Mouse (Mus musculus) cerebral cortex, adult 2 months (tissue): Measurements from ENCODE around the gene Cyp4a29.

ENCODE experiments used
- WGBS: fragments of 180-500 bp; shearing (Covaris S2); methylation state at CpG from one replicate; pipeline ENCODE4 v1.1.7; 2018; 5-methylcytosine and 5-hydroxymethylcytosine counted together

The Cyp4a29 gene

DNA sequence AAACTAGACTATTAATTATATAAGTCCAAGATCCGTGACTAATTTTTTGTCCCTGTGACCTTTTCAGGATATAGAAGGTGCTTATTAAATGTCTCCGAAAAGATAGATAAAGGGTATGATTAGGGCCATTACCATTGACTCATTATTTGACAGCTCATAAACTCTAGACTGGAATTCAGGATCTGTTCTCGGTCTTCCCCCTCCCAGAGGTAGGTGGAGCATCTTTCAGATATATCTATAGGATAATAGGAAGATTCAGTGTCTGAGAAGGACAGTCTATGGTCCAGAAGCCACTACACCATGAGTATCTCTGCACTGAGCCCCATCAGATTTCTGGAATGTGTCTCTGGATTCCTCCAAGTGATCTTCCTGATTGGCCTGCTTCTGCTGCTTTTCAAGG lies at the start of gene Cyp4a29:
TSS of gene Cyp4a29 (plus strand) at position 301 of the 400 bp plus-strand sequence.
- 83% methylated on average over 3 of the region's 3 CpGs for WGBS

DNA sequence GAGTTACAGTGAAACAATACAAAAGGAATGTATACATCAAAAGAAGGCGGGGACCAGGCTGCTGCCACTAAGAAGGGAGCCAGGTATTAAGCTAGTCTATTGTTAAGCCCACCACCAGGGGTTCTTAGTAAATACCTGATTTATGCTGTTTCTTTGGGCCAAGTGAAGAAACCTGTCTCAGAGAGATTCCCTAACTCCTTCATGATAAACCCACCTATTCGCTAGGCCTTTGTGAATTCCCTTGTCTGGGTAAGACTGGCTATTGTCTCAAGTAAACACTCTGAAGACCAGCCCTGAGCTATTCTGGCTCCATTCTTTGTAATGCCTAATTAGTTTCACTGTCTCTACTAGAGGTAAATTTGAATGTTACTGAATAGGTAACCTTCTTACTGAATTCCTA lies 9.0 kb upstream of the Cyp4a29 start:
- 82% methylated on average over 2 of the region's 2 CpGs for WGBS

DNA sequence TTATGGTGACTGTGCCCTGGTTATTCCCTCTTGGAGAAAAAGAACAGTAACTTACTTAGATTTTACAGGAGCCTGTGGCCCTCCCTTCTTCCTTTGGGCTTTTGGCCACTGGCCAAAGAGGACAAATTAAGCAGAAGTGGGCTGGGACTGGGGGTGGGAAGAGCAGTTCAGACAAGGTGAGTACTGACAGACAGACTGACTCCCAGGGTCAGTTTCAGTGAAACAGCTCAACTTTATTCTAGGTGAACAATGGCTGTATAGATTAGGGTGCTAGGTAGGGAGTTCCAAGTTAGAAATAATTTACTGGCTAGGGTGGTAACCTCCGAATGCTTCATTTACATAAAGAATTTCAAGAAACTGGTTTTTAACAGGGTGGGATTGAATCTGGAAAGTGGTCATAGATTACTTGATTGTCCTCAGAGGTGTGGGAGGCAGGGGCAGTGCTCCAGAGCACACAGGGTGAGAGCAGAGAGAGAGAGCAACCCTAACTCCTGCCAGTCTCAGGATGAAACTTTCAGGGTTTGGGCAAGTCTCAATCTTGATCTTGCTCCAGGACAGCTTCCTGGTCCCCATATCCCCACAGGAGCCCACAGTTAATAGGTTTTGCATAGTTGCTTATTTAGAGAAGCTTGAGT lies 5.3 kb upstream of the Cyp4a29 start:
- 62% methylated on average over 1 of the region's 1 CpGs for WGBS

DNA sequence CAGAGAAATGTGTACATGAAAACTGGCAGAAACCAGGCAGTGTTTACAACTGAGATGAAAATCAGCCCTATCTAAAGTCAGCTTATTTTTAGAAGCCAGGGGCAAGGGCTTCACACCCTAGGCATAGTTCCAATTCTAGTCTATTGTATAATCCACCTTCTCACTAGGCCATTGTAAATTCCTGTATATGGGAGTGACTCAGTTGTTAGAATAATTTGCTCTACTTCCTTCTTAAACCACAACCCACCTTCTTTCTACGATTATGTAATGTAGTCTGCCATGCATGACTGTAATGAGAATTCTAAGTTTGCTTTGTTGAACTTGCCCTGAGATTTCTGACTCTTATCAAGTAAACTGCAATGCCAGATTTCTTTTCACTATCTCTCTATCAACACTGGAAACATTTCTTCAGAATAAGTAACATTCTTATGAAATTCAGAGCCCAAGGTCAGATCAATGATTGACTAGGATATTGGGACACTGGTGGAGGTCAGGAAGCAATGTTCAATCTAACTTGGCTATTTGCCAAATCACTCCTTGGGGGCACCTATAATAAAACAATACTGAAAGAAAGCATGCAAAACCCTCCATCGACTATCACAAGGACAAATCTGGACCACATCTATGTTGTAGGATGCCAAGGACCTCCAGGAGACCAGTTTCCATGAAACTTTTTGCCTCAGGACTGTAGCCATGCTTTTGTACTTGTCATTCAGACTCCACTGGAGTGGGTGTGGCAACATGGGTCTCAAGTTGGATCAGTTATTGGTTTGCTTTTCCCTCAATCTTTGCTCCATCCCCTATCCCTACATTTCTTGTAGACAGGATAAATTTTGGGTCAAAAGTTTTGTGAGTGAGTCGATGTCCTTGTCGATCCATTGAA lies 23.0 kb downstream of the Cyp4a29 start:
- WGBS = 85% methylated on average over 3 of the region's 4 CpGs

DNA sequence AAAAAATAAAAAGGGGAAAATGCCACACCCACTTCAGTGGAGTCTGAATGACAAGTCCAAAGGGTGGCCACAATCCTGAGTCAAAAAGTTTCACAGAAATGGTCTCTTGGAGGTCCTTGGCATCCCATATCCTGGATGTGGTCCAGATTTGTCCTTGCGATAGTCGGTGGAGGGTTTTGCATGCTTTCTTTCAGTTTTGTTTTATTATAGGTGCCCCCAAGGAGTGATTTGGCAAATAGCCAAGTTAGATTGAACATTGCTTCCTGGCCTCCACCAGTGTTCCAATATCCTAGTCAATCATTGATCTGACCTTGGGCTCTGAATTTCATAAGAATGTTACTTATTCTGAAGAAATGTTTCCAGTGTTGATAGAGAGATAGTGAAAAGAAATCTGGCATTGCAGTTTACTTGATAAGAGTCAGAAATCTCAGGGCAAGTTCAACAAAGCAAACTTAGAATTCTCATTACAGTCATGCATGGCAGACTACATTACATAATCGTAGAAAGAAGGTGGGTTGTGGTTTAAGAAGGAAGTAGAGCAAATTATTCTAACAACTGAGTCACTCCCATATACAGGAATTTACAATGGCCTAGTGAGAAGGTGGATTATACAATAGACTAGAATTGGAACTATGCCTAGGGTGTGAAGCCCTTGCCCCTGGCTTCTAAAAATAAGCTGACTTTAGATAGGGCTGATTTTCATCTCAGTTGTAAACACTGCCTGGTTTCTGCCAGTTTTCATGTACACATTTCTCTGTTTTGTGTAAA lies 36.5 kb downstream of the Cyp4a29 start:
- 90% methylated on average over 2 of the region's 3 CpGs for WGBS

DNA sequence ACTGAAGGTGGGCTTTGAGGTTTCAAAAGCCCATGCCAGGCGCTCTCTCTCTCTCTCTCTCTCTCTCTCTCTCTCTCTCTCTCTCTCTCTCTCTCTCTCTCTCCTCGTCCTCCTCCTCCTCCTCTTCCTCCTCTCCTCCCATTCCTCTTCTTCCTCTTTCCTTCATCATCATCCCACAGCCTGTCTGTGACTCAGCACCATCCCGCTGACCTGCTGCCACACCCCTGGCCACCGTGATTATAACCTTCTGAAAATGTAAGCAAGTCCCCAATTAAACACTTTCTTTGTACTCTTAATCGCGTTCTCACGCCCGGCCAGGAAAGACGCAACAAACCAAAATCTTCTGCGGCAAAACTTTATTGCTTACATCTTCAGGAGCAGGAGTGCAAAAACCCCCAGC lies 38.9 kb downstream of the Cyp4a29 start:
- 15% methylated on average over 10 of the region's 10 CpGs for WGBS

DNA sequence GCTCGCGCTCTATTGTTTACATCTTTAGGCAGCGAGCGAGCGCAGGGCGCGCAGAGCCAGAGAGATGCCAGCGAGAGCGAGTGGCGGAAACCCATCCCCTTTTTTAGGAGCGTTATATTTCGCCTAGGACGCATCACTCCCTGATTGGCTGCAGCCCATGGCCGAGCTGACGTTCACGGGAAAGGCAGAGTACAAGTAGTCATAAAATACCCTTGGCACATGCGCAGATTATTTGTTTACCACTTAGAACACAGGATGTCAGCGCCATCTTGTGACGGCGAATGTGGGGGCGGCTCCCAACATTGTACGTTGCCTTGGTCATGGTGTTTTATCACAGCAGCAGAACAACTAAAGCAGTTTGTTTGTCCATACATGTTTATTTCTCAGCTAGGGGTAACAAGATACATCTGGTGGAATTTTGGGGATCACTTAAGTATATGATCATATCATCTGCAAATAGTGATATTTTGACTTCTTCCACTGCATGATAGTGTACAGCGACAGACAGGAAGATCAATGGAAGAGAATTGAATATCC lies 39.4 kb downstream of the Cyp4a29 start:
- 13% methylated on average over 23 of the region's 23 CpGs for WGBS

DNA sequence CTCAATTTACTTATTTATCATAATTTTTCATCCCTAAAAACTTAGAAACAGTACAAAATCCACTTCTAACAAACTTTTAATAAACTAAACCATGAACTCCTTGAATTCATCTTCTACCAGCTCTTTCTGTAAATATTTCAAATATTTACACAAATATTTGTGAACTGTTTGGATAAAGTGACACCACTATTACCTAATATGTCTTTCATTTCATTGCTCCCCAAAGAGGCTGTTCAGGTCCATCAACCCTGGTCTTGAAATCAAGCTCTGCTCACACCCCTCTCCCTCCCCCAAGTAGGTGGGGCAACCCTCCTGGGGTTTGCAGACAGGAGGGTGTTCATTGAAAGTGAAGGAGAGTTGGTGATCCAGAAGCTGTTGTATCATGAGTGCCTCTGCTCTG lies 56.9 kb downstream of the Cyp4a29 start, which contains the start of gene Cyp4a12a:
TSS of gene Cyp4a12a (plus strand) at position 301 of the 400 bp plus-strand sequence.

